Mouse (Mus musculus): ENCODE measurements around the gene Wnt10a. TPM values are rescaled to one million over a fixed set of nuclear protein-coding genes. Genes with fewer than 3 reads are reported as not detected.
"Not testable (repeated sequence)": the region's sequence is repeated elsewhere in the genome, so short reads cannot be mapped to it uniquely, and the experiment has no call there.

The Wnt10a gene
- total RNA-seq, 1 experiment from 2014 or later: not detected

- ATAC-seq (replicated peaks; ENCODE audit: insufficient number of reproducible peaks, low FRiP score, low TSS enrichment, poor library complexity, severe bottlenecking): no peak
These were observed 15.3 kb downstream of the Wnt10a start for GRCm38 (mm10) chr1:74806360-74807311.

GRCm38 (mm10) chr1:74807551-74808071 is 16.3 kb downstream of the Wnt10a start:
- ATAC-seq (replicated peaks; ENCODE audit: insufficient number of reproducible peaks, low FRiP score, low TSS enrichment, poor library complexity, severe bottlenecking): no peak

- peak; percentile 90 for ATAC-seq (replicated peaks; ENCODE audit: insufficient number of reproducible peaks, low FRiP score, low TSS enrichment, poor library complexity, severe bottlenecking)
These were observed 16.8 kb downstream of the Wnt10a start for GRCm38 (mm10) chr1:74808078-74808477.

GRCm38 (mm10) chr1:74809007-74809406 is 17.7 kb downstream of the Wnt10a start:
- no peak for ATAC-seq (replicated peaks; ENCODE audit: insufficient number of reproducible peaks, low FRiP score, low TSS enrichment, poor library complexity, severe bottlenecking)

GRCm38 (mm10) chr1:74814931-74815647 is 23.8 kb downstream of the Wnt10a start:
- ATAC-seq (replicated peaks; ENCODE audit: insufficient number of reproducible peaks, low FRiP score, low TSS enrichment, poor library complexity, severe bottlenecking): no peak

- ATAC-seq (replicated peaks; ENCODE audit: insufficient number of reproducible peaks, low FRiP score, low TSS enrichment, poor library complexity, severe bottlenecking): not testable (repeated sequence)
These were observed 24.6 kb downstream of the Wnt10a start for GRCm38 (mm10) chr1:74815965-74816364.

GRCm38 (mm10) chr1:74816612-74817199 is 25.4 kb downstream of the Wnt10a start:
- ATAC-seq (replicated peaks; ENCODE audit: insufficient number of reproducible peaks, low FRiP score, low TSS enrichment, poor library complexity, severe bottlenecking): peak; percentile 97

- no peak for ATAC-seq (replicated peaks; ENCODE audit: insufficient number of reproducible peaks, low FRiP score, low TSS enrichment, poor library complexity, severe bottlenecking)
These were observed 25.9 kb downstream of the Wnt10a start for GRCm38 (mm10) chr1:74817219-74817618.

GRCm38 (mm10) chr1:74818509-74818908 is 27.2 kb downstream of the Wnt10a start:
- ATAC-seq (replicated peaks; ENCODE audit: insufficient number of reproducible peaks, low FRiP score, low TSS enrichment, poor library complexity, severe bottlenecking): no peak

- ATAC-seq (replicated peaks; ENCODE audit: insufficient number of reproducible peaks, low FRiP score, low TSS enrichment, poor library complexity, severe bottlenecking): not testable (repeated sequence)
These were observed 32.3 kb downstream of the Wnt10a start for GRCm38 (mm10) chr1:74823598-74823997.

GRCm38 (mm10) chr1:74824518-74825302 is 33.4 kb downstream of the Wnt10a start:
- ATAC-seq (replicated peaks; ENCODE audit: insufficient number of reproducible peaks, low FRiP score, low TSS enrichment, poor library complexity, severe bottlenecking): no peak

GRCm38 (mm10) chr1:74830061-74830460 is 38.7 kb downstream of the Wnt10a start:
- no peak for ATAC-seq (replicated peaks; ENCODE audit: insufficient number of reproducible peaks, low FRiP score, low TSS enrichment, poor library complexity, severe bottlenecking)

GRCm38 (mm10) chr1:74833255-74833654 is 41.9 kb downstream of the Wnt10a start:
- no peak for ATAC-seq (replicated peaks; ENCODE audit: insufficient number of reproducible peaks, low FRiP score, low TSS enrichment, poor library complexity, severe bottlenecking)

GRCm38 (mm10) chr1:74843090-74843489 is 51.8 kb downstream of the Wnt10a start:
- ATAC-seq (replicated peaks; ENCODE audit: insufficient number of reproducible peaks, low FRiP score, low TSS enrichment, poor library complexity, severe bottlenecking): no peak

- ATAC-seq (replicated peaks; ENCODE audit: insufficient number of reproducible peaks, low FRiP score, low TSS enrichment, poor library complexity, severe bottlenecking): no peak
These were observed 55.0 kb downstream of the Wnt10a start for GRCm38 (mm10) chr1:74846341-74846740.

- no peak for ATAC-seq (replicated peaks; ENCODE audit: insufficient number of reproducible peaks, low FRiP score, low TSS enrichment, poor library complexity, severe bottlenecking)
These were observed 57.6 kb downstream of the Wnt10a start for GRCm38 (mm10) chr1:74848946-74849345.

- no peak for ATAC-seq (replicated peaks; ENCODE audit: insufficient number of reproducible peaks, low FRiP score, low TSS enrichment, poor library complexity, severe bottlenecking)
These were observed 58.9 kb downstream of the Wnt10a start for GRCm38 (mm10) chr1:74850251-74850650.

GRCm38 (mm10) chr1:74851001-74851775 is 59.9 kb downstream of the Wnt10a start:
- ATAC-seq (replicated peaks; ENCODE audit: insufficient number of reproducible peaks, low FRiP score, low TSS enrichment, poor library complexity, severe bottlenecking): no peak

Data from monocyte, adult 5-6 weeks (primary cell).